Mouse (Mus musculus) cortical plate, adult 2 months (tissue): ENCODE results near the gene Cubn.

Source experiments
- CTCF ChIP-seq: fragments of 200-500 bp; IDR thresholded peaks from 2 replicates; pipeline ENCODE4 v1.5.1; 2011; ENCODE audit warnings: mild to moderate bottlenecking, control low read depth, low read length; ENCODE audit not compliant: insufficient read depth; ENCODE audit errors: extremely low read depth
- POLR2A ChIP-seq: fragments of 200-500 bp; IDR thresholded peaks from 2 replicates; pipeline ENCODE4 v1.6.1; 2011; ENCODE audit warnings: mild to moderate bottlenecking, low read length, control low read depth; ENCODE audit not compliant: insufficient read depth; ENCODE audit errors: extremely low read depth

GRCm38 (mm10) chr2:13484566-13484965 lies 7.0 kb downstream of the Cubn start:
- TF ChIP-seq CTCF (no peak), POLR2A (no peak)
